Mouse (Mus musculus) T-helper 2 cell (primary cell): ENCODE data around the gene Uba7.
"Not testable (repeated sequence)": the region's sequence is repeated elsewhere in the genome, so short reads cannot be mapped to it uniquely, and the experiment has no call there.

Source experiments
- in situ Hi-C: fragments of 300-600 bp; cut with MboI, MseI; formaldehyde crosslinking; loops from one replicate; pipeline ENCODE4 v1.15.1; 2025; ENCODE audit warnings: high pct_unique_total_duplicates

The Uba7 gene

DNA sequence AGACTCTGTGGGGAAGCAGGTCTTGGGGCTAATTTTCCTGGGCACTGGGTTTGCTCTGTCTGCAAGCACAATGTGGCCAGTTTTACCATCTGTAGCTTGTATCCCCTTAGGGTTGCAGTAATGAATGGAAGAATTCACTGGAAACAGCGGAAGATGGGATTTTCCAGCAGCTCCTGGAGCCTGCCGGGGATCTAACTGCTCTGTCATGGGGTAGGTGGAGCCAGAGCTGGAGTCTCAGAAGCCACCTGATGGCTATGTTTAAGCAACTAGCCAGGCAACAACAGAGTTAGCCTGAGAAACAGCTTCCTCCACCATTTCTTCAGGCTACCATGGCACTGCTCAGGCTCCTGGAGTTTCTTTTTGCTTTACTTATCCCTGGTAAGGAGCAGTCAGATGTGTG, 16.9 kb downstream of the Uba7 start, which contains the start of gene Cdhr4:
TSS of gene Cdhr4 (plus strand) at position 301 of the 400 bp plus-strand sequence.
- in situ Hi-C loops: no loop called here

GRCm38 (mm10) chr9:107993013-107993412, 17.7 kb downstream of the Uba7 start:
- in situ Hi-C loops: no loop called here

GRCm38 (mm10) chr9:107994464-107994863, 19.2 kb downstream of the Uba7 start:
- in situ Hi-C loops: no loop called here

DNA sequence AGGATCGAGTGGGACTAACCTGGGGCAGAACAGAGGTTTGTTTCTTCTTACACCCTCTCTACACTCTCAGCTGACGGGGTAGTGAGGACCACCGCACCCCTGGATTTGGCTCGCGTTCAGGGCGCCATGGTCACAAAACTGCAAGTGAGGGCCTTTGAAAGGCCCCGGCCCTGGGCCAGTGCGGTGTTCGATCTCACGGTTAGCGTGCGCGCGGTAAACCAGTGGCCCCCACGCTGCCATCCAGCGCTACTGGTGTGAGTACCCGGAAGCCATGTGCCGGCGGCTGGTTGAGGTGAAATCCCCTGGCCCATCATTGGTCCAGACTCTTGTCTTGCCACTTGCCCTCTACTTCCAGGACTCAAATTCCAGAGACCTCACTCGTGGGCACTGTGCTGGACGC, 20.2 kb downstream of the Uba7 start:
- in situ Hi-C loops: no loop called here

DNA sequence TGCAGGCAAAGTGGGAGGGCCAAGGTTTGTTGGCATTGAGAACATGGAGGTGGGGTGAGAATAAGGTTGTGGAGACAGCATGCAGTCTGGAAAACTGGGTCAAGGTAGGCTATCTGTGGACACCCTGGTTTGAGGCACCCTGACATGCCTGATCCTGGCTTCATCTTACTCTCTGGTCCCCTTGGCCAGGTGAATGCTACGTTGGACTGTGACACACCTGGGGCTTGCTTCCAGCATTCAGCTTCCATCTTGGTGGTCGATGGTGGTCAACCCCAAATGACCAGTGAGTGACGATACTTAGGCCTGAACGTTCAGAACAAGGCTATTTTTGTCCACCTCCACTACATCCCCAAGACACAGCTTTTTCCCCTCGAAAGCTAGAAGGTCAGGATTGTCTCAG, 20.7 kb downstream of the Uba7 start, which contains the start of gene Gm20662:
TSS of gene Gm20662 (plus strand) at position 301 of the 400 bp plus-strand sequence.
- in situ Hi-C loops: no loop called here

DNA sequence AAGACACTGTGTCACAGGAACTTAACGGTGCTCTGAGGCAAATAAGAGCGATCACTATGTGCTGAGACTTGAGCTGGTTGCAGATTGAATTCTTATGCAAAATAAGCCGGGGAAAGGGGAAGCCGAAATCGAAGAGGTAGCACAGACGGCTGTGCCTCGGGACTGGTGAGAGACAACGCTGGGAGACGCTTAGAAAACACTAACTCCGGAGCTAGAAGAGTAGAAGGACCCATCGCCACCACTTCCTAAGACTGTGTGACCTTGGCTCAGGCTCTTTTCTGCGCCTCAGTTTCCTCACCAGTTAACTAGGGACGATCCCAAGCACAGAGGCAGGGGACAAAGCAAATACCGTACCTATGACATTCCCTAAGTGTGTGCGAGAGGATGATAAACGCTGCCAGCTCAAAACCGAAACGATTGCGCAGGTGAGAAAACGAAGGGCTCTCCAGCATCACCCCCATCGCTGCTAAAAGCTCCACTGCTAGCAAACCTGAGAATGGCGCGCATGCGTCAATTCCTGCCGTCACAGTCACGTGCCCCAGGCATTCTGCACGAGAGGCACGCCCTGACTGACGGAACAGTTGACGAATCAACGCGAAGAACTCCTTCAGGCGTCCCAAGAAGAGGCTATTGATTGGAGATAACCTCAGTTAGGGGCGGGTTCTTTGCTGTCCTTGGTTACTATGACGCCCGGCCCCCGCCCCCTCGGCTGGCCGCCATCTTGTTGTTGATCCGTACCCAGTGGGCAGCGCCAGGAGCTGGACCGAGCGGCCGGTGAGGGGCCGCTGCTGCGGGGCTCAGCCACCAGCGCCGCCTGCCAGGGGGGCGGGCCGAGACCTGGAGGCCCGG, 26.8 kb downstream of the Uba7 start, which contains the start of gene Ip6k1:
TSS of gene Ip6k1 (plus strand) at position 580 of the 849 bp plus-strand sequence.
- in situ Hi-C loops: no loop called here

DNA sequence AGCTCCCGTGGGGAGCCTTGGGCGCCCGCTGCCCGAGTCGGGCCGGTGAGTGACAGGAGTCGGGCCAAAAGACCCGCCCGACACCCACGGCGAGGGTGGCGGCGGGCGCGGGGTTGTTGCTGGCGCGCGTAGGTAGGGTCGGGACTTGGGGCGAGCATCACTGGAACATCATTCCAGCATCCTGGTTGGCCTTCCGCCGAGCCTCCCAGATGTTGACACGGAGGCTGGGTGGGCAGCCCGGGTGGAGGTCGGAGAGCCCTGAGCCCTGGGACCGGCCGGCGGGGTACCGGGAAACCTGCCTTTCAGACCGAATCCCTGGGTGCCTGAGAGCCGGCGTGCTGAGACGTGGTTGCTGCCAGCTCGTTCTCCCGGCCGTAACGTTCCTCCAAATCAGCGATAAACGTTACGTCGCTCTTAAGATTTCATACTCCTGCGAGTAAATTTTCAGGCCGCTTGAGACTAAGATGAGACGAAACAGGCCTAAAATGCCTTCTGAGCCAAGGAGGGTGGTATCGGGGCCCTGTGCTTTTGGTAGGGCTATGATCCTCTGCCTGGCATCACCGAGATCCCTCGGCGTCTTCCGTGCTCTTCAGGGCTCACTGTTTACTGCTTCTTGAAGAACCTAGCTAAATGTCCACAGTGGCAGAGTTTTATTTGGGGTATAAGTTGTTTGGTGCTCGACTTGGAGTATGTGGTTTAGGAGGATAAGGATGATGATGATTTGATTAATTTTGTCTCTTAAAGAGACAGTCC, 27.6 kb downstream of the Uba7 start:
- in situ Hi-C loops: no loop called here

DNA sequence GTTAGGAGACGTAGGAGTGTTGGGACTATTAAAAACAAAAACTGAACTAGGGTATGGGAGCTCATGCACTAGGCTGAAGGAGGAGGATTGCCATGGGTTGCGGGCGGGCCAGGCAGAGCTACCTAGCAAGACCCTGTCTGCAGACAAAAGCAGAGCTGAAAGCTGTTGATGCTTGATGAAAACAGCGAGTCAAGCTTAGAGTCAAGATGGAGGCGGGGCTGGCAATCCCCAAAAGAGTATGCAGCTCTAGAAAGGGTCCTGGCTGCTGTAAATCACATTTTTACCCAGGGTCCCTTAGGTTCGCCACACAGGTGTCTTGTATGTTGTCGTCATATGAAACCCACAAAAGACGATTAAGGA, 28.2 kb downstream of the Uba7 start:
- in situ Hi-C loops: no loop called here

GRCm38 (mm10) chr9:108008041-108008440, 32.7 kb downstream of the Uba7 start:
- in situ Hi-C loops: no loop called here

- in situ Hi-C loops: no loop called here
Observed at GRCm38 (mm10) chr9:108010385-108010784, 35.1 kb downstream of the Uba7 start.

DNA sequence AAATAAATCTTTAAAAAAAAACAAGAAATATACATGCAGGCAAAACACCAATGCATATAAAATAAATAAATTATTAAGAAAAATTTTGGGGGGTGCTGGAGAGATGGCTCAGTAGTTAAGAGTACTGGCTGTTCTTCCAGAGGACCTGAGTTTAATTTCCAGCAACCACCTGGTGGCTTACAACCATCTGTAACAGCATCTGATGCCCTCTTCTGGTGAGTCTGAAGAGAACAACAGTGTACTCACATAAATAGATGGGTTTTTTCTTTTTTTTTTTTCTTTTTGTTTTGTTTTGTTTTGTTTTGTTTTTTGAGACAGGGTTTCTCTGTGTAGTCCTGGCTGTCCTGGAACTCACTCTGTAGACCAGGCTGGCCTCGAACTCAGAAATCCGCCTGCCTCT, 38.3 kb downstream of the Uba7 start:
- in situ Hi-C loops: not testable (repeated sequence)

DNA sequence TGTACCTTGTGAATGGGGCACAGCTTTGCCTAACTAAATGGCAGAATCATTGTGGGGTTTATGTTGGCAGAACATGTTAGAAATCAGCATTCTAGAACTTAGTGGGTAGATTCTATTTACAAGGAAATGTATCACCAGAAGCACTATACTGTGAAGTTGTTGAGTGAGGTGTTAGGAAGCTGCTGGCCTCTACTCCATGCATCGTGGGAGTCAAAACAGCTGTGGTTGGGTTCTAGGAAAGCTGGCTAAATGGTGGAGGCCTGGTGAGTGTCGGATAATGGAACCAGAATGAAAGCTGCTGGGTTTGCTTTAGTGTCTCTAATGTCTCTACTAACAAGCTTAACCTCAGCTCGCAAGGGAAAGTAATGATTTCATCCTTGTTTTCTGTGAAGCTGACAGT, 41.8 kb downstream of the Uba7 start:
- in situ Hi-C loops: no loop called here

GRCm38 (mm10) chr9:108020741-108021140, 45.4 kb downstream of the Uba7 start:
- in situ Hi-C loops: no loop called here

DNA sequence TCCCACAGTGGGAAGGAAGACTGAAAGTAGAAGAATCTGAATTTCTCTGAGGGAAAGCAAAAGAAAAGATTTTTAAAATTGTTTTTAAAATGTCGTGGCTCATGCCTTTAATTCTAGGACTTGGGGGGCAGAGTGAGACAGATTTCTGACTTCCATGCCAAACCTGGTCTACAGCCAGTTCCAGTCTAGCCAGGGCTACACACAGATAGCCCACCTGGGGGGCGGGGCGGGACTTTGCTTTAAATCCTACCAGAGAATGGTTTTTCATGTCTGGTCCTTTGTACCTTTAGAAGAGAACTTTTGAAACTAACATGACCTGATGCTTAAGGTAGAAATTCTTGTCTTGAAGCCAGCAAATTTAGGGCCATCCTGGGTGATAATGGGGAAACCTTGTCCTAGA, 47.9 kb downstream of the Uba7 start:
- in situ Hi-C loops: no loop called here

DNA sequence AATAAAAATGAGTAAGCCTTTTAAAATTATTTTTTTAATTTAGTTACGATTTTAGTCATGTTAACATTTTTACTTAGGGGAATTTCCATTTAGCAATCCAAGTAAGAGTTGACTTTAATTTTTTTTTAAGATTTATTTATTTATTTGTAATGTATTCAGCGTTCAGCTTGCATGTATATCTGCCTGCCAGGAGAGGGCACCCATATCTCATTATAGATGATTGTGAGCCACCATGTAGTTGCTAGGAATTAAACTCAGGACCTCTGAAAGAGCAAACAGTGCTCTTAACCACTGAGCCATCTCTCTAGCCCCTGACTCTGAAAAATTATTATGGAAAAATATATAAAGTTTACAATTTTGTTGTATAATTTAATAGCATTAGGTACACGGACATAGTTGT, 51.3 kb downstream of the Uba7 start:
- in situ Hi-C loops: no loop called here

DNA sequence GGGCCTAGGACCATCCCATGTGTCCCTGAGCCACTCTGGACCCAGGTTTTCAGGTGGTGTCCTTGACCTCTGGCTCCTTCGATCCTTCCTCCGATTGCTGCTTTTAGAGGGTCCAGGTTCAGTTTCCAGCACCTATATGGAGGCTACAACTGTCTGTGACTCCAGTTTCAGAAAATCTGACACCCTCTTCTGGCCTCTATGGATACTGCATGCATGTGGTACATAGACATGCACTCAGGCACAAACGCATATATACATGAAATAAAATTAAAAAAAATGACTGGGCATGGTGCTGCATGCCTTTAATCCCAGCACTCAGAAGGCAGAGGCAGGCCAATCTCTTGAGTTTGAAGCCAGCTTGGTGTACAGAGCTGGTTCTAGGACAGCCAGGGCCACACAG, 52.6 kb downstream of the Uba7 start:
- in situ Hi-C loops: no loop called here

DNA sequence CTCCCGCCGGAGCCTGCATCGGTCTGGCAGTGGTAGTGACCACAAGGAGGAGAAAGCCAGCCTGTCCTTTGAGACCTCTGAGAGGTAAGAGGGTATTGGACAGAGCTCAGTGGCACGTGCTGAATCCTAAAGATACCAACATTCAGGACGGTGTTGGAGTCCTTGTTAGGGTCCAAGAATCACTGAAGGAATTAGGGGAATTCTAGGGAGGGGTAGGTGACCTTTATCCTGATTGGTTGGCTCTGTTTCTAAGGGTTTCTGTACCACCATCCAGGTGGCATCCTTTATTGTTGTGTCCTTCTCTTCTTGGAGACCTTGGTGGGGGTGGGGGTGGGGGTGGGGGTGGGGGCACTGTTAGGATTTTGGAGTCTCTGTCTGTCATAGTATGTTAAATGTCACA, 56.8 kb downstream of the Uba7 start:
- in situ Hi-C loops: no loop called here
